8 mouse cellular contexts compared by ENCODE assay signal in genomic region chr11:69695361-69696181, GRCm38 (mm10). TPM values are rescaled to one million over a fixed set of nuclear protein-coding genes. Genes with fewer than 3 reads are reported as not detected.
DNase-seq lines count a peak whose midpoint lies in the region; ATAC-seq and TF ChIP-seq lines count a peak whose summit lies in the region.

Tnfsf12 (minus strand) TSS chr11:69695849.
Tnfsfm13 (minus strand) TSS chr11:69696098.

- peak; percentile 49 for ATAC-seq in embryonic facial prominence, embryonic 13.5 days (ENCODE audit: insufficient number of reproducible peaks, insufficient read depth, low FRiP score, low TSS enrichment, low read depth)
- peak; percentile 73 for ATAC-seq in heart, embryonic 12.5 days (ENCODE audit: insufficient number of reproducible peaks, low FRiP score)
- ATAC-seq in kidney, embryonic 14.5 days (ENCODE audit: low FRiP score, low TSS enrichment) = peak; percentile 88
- peak; percentile 89 for ATAC-seq in lung, embryonic 16.5 days (ENCODE audit: low read depth)
- ATAC-seq in neural tube, embryonic 14.5 days (ENCODE audit: low read depth) = 0 out of 2 replicates have a peak, but pooled peaks have one; percentile 44

- H3K4me1 ChIP-seq in ES-Bruce4 (ENCODE audit: control insufficient read depth, insufficient read depth, low read length) = peaks cover 5% of the 10 kb centered on the region
- H3K4me1 ChIP-seq in embryonic facial prominence, embryonic 13.5 days = peaks cover 12% of the 10 kb centered on the region
- peaks cover 26% of the 10 kb centered on the region for H3K4me1 ChIP-seq in heart, embryonic 12.5 days (replicated peaks)
- H3K4me1 ChIP-seq in kidney, embryonic 14.5 days (ENCODE audit: control insufficient read depth, insufficient read depth, low read length) = peaks cover 14% of the 10 kb centered on the region; the same call in 1 of the 2 replicates
- peaks cover 12% of the 10 kb centered on the region; the same call in 1 of the 2 replicates for H3K4me1 ChIP-seq in lung, embryonic 16.5 days (replicated peaks; ENCODE audit: control insufficient read depth, insufficient read depth, low read length)
- H3K4me1 ChIP-seq in neural tube, embryonic 14.5 days (ENCODE audit: control insufficient read depth, insufficient read depth, low read length) = peaks cover 10% of the 10 kb centered on the region; the same call in 1 of the 2 replicates

- TF ChIP-seq POLR2A in ES-Bruce4 (IDR thresholded peaks at IDR 0.05; ENCODE audit: insufficient read depth, low read length) = no peak

- H3K27ac ChIP-seq in ES-Bruce4 (ENCODE audit: insufficient read depth, low read length) = peak within 1 kb of the TSS; percentile 16; the same call in 1 of the 2 replicates
- H3K27ac ChIP-seq in embryonic facial prominence, embryonic 13.5 days = peak within 1 kb of the TSS; percentile 82
- peak within 1 kb of the TSS; percentile 33 for H3K27ac ChIP-seq in heart, embryonic 12.5 days (ENCODE audit: poor library complexity, severe bottlenecking)
- peak within 1 kb of the TSS; percentile 78 for H3K27ac ChIP-seq in kidney, embryonic 14.5 days (ENCODE audit: low read depth, low read length)
- H3K27ac ChIP-seq in lung, embryonic 16.5 days (ENCODE audit: low read length) = peak within 1 kb of the TSS; percentile 89
- no peak within 1 kb of the TSS for H3K27ac ChIP-seq in neural tube, embryonic 14.5 days (ENCODE audit: low read depth, low read length)

- TF ChIP-seq EP300 in ES-Bruce4 (IDR thresholded peaks at IDR 0.05; ENCODE audit: insufficient read depth, low read depth, low read length) = 0 out of 2 replicates have a peak, but pooled peaks have one; percentile 3

- H3K27me3 ChIP-seq in ES-Bruce4 (ENCODE audit: control insufficient read depth, insufficient read depth, low read length, poor library complexity, severe bottlenecking) = no peaks in the 10 kb centered on the region
- H3K27me3 ChIP-seq in embryonic facial prominence, embryonic 13.5 days = no peaks in the 10 kb centered on the region
- H3K27me3 ChIP-seq in heart, embryonic 12.5 days (replicated peaks) = no peaks in the 10 kb centered on the region
- H3K27me3 ChIP-seq in kidney, embryonic 14.5 days (ENCODE audit: control insufficient read depth, insufficient read depth, low read length) = no peaks in the 10 kb centered on the region
- no peaks in the 10 kb centered on the region for H3K27me3 ChIP-seq in lung, embryonic 16.5 days (ENCODE audit: control insufficient read depth, insufficient read depth, low read depth, low read length)
- no peaks in the 10 kb centered on the region for H3K27me3 ChIP-seq in neural tube, embryonic 14.5 days (ENCODE audit: control insufficient read depth, insufficient read depth, low read length)

- 1% methylated on average over 41 of the region's 41 CpGs for WGBS in embryonic facial prominence, embryonic 13.5 days
- 1% methylated on average over 39 of the region's 41 CpGs for WGBS in heart, embryonic 12.5 days
- 2% methylated on average over 41 of the region's 41 CpGs for WGBS in kidney, embryonic 14.5 days
- under 1% methylated on average over 38 of the region's 41 CpGs for WGBS in lung, embryonic 16.5 days
- under 1% methylated on average over 40 of the region's 41 CpGs for WGBS in neural tube, embryonic 14.5 days

- peak; percentile 87 for DNase-seq in adrenal gland, postnatal 14 days
- DNase-seq in yolk sac, embryonic 10.5 days (ENCODE audit: low spot score) = peak; percentile 83

- no peak for TF ChIP-seq CTCF in ES-Bruce4 (IDR thresholded peaks at IDR 0.05; ENCODE audit: low read depth, low read length)

- peak within 1 kb of the TSS; percentile 63 for H3K9ac ChIP-seq in ES-Bruce4 (ENCODE audit: low read depth, poor library complexity, severe bottlenecking)
- H3K9ac ChIP-seq in embryonic facial prominence, embryonic 13.5 days = peak within 1 kb of the TSS; percentile 83
- H3K9ac ChIP-seq in heart, embryonic 12.5 days = peak within 1 kb of the TSS; percentile 74
- peak within 1 kb of the TSS; percentile 83 for H3K9ac ChIP-seq in kidney, embryonic 14.5 days (ENCODE audit: low read depth, low read length)
- peak within 1 kb of the TSS; percentile 92 for H3K9ac ChIP-seq in lung, embryonic 16.5 days (ENCODE audit: low read length)
- peak within 1 kb of the TSS; percentile 64 for H3K9ac ChIP-seq in neural tube, embryonic 14.5 days (replicated peaks; ENCODE audit: low read depth, low read length)

- peak within 1 kb of the TSS; percentile 56 for H3K4me3 ChIP-seq in ES-Bruce4 (ENCODE audit: low read depth, low read length)
- peak within 1 kb of the TSS; percentile 56 for H3K4me3 ChIP-seq in embryonic facial prominence, embryonic 13.5 days
- peak within 1 kb of the TSS; percentile 58 for H3K4me3 ChIP-seq in heart, embryonic 12.5 days
- peak within 1 kb of the TSS; percentile 62 for H3K4me3 ChIP-seq in kidney, embryonic 14.5 days (ENCODE audit: low read length)
- peak within 1 kb of the TSS; percentile 67 for H3K4me3 ChIP-seq in lung, embryonic 16.5 days (ENCODE audit: low read length)
- H3K4me3 ChIP-seq in neural tube, embryonic 14.5 days (ENCODE audit: low read depth, low read length) = peak within 1 kb of the TSS; percentile 40

- H3K36me3 ChIP-seq in ES-Bruce4 (ENCODE audit: control insufficient read depth, insufficient read depth, low read length, poor library complexity, severe bottlenecking) = no peaks in the 10 kb centered on the region
- H3K36me3 ChIP-seq in embryonic facial prominence, embryonic 13.5 days = no peaks in the 10 kb centered on the region
- H3K36me3 ChIP-seq in heart, embryonic 12.5 days = no peaks in the 10 kb centered on the region
- no peaks in the 10 kb centered on the region for H3K36me3 ChIP-seq in kidney, embryonic 14.5 days (ENCODE audit: control insufficient read depth, insufficient read depth, low read length)
- H3K36me3 ChIP-seq in lung, embryonic 16.5 days (ENCODE audit: control insufficient read depth, insufficient read depth, low read length) = no peaks in the 10 kb centered on the region
- no peaks in the 10 kb centered on the region for H3K36me3 ChIP-seq in neural tube, embryonic 14.5 days (ENCODE audit: control insufficient read depth, insufficient read depth, low read length)

- H3K4me2 ChIP-seq in embryonic facial prominence, embryonic 13.5 days = peak within 1 kb of the TSS; percentile 97
- H3K4me2 ChIP-seq in heart, embryonic 12.5 days = peak within 1 kb of the TSS; percentile 86
- peak within 1 kb of the TSS; percentile 93 for H3K4me2 ChIP-seq in kidney, embryonic 14.5 days (replicated peaks; ENCODE audit: low read depth, low read length)
- H3K4me2 ChIP-seq in lung, embryonic 16.5 days (ENCODE audit: low read depth, low read length) = peak within 1 kb of the TSS; percentile 95
- peak within 1 kb of the TSS; percentile 81 for H3K4me2 ChIP-seq in neural tube, embryonic 14.5 days (ENCODE audit: low read depth, low read length)

- no peaks in the 10 kb centered on the region for H3K9me3 ChIP-seq in ES-Bruce4 (replicated peaks; ENCODE audit: control insufficient read depth, insufficient read depth, low read length, poor library complexity, severe bottlenecking)
- no peaks in the 10 kb centered on the region for H3K9me3 ChIP-seq in embryonic facial prominence, embryonic 13.5 days
- 0 out of 2 replicates have a peak, but pooled peaks cover 2% of the 10 kb centered on the region for H3K9me3 ChIP-seq in heart, embryonic 12.5 days (replicated peaks)
- H3K9me3 ChIP-seq in kidney, embryonic 14.5 days (ENCODE audit: control insufficient read depth, low read length) = 0 out of 2 replicates have a peak, but pooled peaks cover 3% of the 10 kb centered on the region
- no peaks in the 10 kb centered on the region for H3K9me3 ChIP-seq in lung, embryonic 16.5 days (ENCODE audit: control insufficient read depth, low read length)
- no peaks in the 10 kb centered on the region for H3K9me3 ChIP-seq in neural tube, embryonic 14.5 days (ENCODE audit: control insufficient read depth, low read length)

RNA-seq across cellular contexts. Expression of gene Tnfsf12, which starts in this region (rescaled TPM):
- polyA plus RNA-seq in ES-Bruce4 (2011; ENCODE audit: insufficient read depth, insufficient read length, low read depth, missing spikeins) = 3.4 and 4.1 TPM in 2 replicates
- 20.3 and 21.5 TPM in 2 replicates for total RNA-seq in adrenal gland, postnatal 14 days (2021)
- polyA plus RNA-seq in embryonic facial prominence, embryonic 13.5 days (2015; fragmentation: Nextera tagmentation; extraction: Ambion mirVana) = 5.7 and 6.4 TPM in 2 replicates
- polyA plus RNA-seq in heart, embryonic 12.5 days (2016; fragmentation: Nextera tagmentation; extraction: Ambion mirVana) = 5.6 and 6.9 TPM in 2 replicates
- polyA plus RNA-seq in kidney, embryonic 14.5 days (2014; fragmentation: Nextera tagmentation; extraction: Ambion mirVana) = 6.9 and 8.6 TPM in 2 replicates
- 10.6 and 12.8 TPM in 2 replicates for polyA plus RNA-seq in lung, embryonic 16.5 days (2015; fragmentation: Nextera tagmentation; extraction: Ambion mirVana)
- polyA plus RNA-seq in neural tube, embryonic 14.5 days (2014; fragmentation: Nextera tagmentation; extraction: Ambion mirVana) = 2.1 and 3.4 TPM in 2 replicates

RNA-seq across cellular contexts. Expression of gene Tnfsfm13, which starts in this region (rescaled TPM):
- 1.9 and 3.6 TPM in 2 replicates for polyA plus RNA-seq in ES-Bruce4 (2011; ENCODE audit: insufficient read depth, insufficient read length, low read depth, missing spikeins)
- 3.9 and 4.6 TPM in 2 replicates for total RNA-seq in adrenal gland, postnatal 14 days (2021)
- polyA plus RNA-seq in embryonic facial prominence, embryonic 13.5 days (2015; fragmentation: Nextera tagmentation; extraction: Ambion mirVana) = 2.8 and 3.8 TPM in 2 replicates
- polyA plus RNA-seq in heart, embryonic 12.5 days (2016; fragmentation: Nextera tagmentation; extraction: Ambion mirVana) = 1.5 and 3.3 TPM in 2 replicates
- polyA plus RNA-seq in kidney, embryonic 14.5 days (2014; fragmentation: Nextera tagmentation; extraction: Ambion mirVana) = 4.6 and 4.9 TPM in 2 replicates
- polyA plus RNA-seq in lung, embryonic 16.5 days (2015; fragmentation: Nextera tagmentation; extraction: Ambion mirVana) = 5.0 and 5.4 TPM in 2 replicates
- polyA plus RNA-seq in neural tube, embryonic 14.5 days (2014; fragmentation: Nextera tagmentation; extraction: Ambion mirVana) = 0.75 and 1.8 TPM in 2 replicates
